Mouse (Mus musculus): Measurements from ENCODE around the gene Patl1.
"Not testable (repeated sequence)": the region's sequence is repeated elsewhere in the genome, so short reads cannot be mapped to it uniquely, and the experiment has no call there.

Patl1 gene

GRCm38 (mm10) chr19:11966201-11966636, 54.0 kb downstream of the Patl1 start:
- DNase-seq (ENCODE audit: low read depth): no peak

DNA sequence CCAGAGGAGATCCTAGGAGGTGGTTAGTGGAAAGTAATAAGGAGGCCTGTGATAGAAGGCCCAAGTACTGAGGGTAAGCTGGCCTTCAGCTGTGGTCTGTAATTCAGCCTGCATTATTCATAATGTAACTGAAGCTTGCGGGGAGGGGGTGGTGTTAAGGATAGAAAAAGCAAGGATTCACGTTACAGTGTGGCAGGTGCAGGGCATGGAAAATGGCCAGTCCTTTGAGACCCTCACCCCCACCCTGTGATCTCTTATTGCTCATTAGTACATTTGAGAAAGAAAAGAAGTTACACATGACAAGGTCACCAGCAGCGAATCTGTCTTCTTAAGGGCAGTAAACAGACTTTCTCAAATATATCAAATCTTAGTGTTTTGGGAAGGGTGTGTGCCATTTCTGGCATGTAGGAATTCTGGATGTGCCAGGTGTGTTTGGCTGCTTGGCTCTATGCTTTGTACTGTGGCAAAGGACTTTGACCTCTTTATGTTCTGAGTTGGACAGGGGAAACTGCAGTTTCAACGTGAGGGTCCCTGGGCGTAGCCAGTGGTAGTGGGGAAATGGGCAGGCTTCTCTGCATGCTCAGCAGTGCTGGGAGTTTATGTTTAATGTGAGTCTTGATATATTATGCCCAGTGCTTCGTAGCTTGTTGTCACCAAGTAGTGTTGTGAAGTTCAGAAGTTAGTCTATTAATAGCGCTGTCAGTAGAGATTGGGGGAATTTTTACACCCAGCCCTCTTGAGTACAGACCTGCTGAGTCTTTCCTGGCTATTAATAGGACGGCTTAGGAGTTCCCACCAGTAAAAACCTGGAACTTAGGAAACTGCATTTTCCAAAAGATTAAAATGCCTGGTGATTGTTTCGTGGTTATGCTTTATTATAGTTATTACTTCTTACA, 57.2 kb downstream of the Patl1 start:
- no peak for DNase-seq (ENCODE audit: low read depth)

DNA sequence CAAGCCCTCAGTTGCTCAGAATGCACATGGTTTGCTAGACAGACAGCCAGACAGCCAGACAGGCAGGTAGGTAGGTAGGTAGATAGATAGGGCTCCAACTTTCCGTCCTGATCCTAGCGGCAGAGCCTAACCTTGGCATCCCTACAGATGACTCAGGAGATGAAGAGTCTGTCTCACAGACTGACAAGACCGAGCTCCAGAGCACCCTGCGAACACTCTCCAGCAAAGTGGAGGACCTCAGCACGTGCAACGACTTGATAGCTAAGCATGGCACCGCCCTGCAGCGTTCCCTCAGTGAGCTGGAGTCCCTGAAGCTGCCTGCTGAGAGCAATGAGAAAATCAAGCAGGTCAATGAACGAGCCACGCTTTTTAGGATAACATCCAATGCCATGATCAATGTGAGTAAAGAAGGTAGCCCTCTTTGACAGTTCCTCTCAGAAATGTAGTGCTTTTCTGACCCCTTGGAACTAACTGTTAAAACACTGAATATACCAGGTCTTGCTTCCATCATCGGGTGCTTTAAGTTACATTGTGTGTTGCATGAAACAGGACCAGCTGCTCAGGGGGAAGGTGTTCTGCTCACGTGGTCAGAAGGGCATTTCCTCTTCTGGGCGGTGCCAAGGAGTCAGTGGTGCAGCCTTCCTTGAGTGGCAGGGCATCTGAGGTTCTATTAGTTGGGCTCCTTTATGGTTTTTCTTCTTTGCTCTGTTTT, 61.5 kb downstream of the Patl1 start:
- no peak for DNase-seq (ENCODE audit: low read depth)

DNA sequence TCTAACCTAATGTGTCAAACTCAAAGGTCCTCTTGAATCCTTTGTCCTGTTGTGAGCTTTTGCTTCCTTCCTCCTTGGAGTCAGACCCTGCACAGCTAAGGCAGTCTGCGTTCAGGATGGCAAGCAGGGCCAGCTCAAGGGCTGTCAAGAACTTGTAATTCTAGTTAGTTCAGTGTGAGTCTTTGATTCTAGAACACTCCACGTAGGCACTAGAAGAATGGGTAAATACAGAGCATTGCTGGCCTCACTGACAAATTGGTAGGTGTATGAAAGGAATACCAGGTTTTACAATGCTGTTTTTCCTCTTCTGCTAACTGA, 62.0 kb downstream of the Patl1 start:
- no peak for DNase-seq (ENCODE audit: low read depth)

DNA sequence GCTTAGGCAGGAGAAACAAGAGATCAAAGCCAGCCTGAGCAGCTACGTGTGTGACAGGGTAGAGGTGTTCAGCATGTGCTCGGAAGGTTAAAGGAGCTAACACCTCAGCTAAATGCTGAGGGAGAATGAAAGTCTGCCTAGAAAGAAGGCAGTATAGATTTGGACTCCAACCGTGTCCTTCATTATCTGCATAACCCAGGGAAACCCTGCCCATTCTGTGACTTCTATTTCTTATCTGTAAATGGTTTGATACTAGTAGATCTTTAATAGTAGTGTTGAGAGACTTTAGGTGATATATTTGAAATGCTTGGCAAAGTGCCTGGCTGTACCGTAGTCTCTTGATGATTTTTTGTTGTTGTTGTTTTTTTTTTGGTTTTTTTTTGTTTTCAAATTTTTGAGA, 63.5 kb downstream of the Patl1 start:
- DNase-seq (ENCODE audit: low read depth): no peak

GRCm38 (mm10) chr19:11977363-11977762, 65.2 kb downstream of the Patl1 start:
- no peak for DNase-seq (ENCODE audit: low read depth)

DNA sequence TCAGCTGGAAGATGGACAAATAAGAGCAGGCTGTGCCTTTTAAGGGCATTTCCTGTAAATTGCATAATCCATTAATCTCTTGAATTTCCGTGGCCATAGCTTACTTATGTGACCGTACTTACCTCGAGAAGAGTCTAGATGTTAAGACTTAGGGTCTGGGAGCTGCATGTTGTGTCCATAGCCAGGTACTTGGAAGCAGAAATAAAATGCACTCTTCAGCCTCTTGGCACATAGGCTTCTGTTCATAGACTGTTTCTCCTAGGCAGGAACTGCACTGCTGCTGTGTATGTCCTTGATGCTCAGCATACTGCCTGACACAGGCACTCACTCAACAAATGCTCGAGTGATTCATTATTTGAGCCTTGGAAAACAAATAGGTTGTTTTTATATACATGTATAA, 68.3 kb downstream of the Patl1 start:
- no peak for DNase-seq (ENCODE audit: low read depth)

GRCm38 (mm10) chr19:11984614-11985013, 72.4 kb downstream of the Patl1 start:
- not testable (repeated sequence) for DNase-seq (ENCODE audit: low read depth)

DNA sequence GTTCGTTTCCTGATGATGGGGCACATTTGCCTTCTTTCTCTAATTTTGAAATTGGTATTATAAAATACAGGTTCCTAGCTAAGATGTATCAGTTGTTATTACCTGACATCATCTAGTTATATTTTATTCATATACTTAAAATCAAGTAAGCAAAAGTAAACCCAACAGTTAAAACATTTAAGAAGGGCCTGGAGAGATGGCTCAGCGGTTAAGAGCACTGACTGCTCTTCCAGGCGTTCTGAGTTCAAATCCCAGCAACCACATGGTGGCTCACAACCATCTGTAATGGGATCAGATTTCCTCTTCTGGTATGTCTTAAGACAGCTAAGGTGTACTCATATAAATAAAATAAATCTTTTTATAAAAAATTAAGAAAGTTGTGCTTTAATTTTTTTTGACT, 75.6 kb downstream of the Patl1 start:
- DNase-seq (ENCODE audit: low read depth): no peak

- no peak for DNase-seq (ENCODE audit: low read depth)
These were observed 77.1 kb downstream of the Patl1 start for GRCm38 (mm10) chr19:11989334-11989733.

DNA sequence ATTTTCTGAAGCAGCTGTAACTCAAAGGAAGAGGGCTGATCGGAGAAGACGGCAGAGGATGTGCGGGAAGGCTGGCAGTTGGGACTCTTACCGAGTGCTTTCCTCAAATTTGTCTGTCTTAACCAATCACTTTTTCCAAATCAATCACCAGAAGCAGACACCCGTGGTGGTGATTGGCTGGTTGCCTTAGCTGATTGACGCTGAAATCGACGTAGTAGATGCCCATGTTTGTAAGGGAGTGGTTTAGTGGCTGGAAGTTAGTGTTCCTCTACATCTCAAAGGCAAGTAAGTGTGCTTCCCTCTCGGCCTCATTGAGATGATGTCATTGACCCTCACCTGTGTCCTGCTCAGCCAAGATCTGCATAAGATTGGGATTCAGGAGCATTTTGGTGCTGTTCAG, 79.8 kb downstream of the Patl1 start:
- no peak for DNase-seq (ENCODE audit: low read depth)

DNA sequence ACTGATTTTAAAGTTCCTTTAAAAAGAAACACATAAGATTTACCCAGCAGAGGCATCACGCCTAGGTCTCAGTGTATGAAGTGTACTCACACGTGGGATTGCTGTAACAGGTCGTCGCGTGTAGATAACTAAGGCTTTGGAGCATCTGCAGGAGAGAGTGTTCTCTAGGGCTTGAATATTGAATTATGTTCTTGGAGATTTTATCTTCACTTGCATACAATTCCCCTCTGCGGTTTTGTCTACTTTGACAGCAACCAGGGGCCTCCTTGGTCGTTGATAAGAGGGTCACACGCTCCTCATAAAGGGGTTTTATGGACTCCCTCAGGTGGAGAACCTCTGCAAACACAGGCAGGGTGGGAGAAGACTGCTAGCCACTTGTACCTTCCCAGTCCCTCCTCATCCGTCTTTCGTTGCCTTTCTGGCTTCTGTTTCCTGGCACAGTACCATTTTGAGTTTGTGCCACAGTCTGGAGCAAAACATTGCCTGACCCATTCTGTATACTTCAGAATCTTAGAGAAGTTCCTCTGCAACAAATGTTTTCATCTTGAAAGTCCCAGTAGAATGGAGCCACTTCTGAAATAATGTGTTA, 80.3 kb downstream of the Patl1 start:
- DNase-seq (ENCODE audit: low read depth): no peak

Data from c-Kit-positive CD71-negative TER-119-negative erythroid progenitor cells, embryonic 14.5 days (primary cell).